Mouse (Mus musculus): ENCODE data around the gene Cdh23.

Cdh23 gene

DNA sequence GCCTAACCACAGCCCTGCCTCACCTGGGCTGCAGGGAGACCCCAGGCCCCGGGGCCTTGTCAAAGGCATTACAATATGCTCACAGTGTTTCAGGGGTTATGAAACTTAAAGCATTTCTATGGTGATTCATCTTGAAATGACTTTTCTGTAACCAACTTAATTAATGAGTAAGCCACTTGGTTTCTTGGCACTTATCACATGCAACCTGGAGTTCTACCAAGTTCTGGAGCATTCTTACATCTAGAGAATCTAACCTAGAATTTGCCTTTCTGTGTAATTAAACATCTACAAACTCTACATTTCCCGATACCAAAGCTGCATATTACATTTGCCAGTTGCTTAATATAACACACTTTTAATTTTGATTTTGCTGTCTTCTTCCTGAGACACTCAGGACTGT is 279.2 kb downstream of the Cdh23 start:
- in situ Hi-C loops (cut with MboI, MseI): loop anchor here in 1 of 2 experiments (10.0 kb wide), 1 partner anchor 112 kb away; no protein-coding TSS in a partner anchor

DNA sequence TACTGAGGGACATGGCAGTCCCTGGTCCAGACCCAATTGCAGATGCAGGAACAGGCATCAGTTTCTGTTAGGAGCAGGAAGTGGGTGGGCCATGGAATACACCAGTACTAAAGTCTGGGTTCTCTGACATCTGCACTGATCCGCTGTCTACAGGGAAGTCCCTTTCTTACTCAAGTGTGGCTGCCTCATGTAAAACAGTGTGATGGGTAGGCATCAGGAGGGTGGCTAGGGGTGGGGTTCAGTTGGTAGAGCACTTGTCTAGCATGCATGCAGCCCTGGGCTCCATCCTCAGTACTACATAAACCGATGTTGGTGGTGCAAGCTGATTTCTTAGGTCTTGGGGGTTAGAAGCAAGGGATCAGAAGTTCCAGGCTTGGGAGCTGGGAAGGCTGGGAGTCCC is 282.5 kb downstream of the Cdh23 start:
- in situ Hi-C loops (cut with MboI, MseI): loop anchor here (5.0 to 10.0 kb wide), 3 partner anchors 106 to 324 kb away; no protein-coding TSS in a partner anchor

DNA sequence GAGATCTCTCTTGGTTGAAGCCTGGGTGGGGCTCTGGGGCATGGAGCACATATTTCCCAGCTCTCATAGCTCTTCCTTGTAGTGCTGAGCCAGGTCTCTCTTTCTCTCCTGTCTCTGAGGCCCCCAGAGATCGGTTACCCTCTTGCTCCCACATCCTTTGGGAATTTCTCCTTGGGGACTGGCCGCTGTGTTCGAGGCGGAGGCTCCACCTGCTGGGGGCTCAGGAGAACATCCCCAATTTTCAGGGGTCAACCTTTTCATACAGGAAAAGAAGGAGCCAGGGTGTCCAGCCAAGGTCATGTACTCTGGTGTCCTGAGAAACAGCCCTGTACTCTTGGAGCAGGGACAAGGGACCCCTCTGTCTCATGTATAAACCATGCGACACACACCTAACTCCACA is 284.5 kb downstream of the Cdh23 start:
- in situ Hi-C loops (cut with MboI, MseI): loop anchor here (5.0 to 10.0 kb wide), 3 partner anchors 104 to 326 kb away; no protein-coding TSS in a partner anchor

DNA sequence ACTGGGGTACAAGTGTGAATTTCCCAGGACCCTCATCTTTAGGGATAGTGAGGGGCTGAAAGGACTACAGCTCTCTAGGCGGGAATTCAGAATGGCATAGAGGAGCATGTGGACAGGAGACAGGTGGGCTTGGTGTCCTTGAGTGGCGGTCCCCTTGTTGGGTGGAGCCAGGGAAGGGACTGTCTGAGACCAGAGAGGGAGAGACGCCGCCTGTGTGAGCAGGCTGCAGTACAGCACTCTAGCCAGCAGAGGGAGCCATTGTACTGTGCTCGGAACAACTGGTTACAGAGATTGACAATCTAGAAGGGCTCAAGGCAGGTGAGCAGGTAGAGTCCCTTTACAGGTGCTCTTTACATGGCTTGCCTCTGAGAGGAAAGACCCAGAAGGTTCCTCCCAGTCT is 288.5 kb downstream of the Cdh23 start:
- in situ Hi-C loops (cut with MboI, MseI): no loop called here

DNA sequence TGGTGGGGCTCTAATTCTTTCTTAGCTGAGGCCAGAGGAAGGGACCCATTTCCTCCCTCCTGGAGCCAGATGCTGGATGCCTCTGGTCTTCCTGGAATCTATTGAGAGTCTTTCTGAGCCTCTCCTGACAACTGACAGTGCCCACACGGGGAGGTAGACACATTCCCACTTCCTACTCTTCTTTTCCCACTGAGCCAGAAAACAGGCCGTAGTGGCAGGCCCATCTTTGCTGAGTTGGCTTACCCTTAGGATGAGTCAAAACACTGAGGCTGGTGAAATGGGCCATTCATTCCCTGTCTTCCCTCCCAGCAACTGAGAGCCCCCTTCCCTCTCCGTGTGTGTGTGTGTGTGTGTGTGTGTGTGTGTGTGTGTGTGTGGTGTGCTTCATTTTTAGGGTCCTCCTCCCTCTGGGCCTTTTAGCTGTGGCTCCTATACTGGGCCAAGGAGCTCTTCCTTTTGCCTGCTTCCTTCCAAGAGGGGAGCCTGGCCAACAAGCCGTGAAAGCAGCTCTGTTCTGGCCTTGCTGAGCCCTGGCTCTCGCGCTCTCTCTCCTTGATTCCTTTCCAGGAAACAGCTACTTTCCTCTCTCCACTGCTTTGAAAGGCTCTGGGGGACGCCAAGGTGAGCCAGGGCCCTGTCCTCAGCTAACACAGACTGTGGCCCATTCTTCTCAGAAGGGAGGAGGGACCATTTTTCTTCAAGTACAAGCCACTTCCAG is 290.7 kb downstream of the Cdh23 start:
- in situ Hi-C loops (cut with MboI, MseI): no loop called here

DNA sequence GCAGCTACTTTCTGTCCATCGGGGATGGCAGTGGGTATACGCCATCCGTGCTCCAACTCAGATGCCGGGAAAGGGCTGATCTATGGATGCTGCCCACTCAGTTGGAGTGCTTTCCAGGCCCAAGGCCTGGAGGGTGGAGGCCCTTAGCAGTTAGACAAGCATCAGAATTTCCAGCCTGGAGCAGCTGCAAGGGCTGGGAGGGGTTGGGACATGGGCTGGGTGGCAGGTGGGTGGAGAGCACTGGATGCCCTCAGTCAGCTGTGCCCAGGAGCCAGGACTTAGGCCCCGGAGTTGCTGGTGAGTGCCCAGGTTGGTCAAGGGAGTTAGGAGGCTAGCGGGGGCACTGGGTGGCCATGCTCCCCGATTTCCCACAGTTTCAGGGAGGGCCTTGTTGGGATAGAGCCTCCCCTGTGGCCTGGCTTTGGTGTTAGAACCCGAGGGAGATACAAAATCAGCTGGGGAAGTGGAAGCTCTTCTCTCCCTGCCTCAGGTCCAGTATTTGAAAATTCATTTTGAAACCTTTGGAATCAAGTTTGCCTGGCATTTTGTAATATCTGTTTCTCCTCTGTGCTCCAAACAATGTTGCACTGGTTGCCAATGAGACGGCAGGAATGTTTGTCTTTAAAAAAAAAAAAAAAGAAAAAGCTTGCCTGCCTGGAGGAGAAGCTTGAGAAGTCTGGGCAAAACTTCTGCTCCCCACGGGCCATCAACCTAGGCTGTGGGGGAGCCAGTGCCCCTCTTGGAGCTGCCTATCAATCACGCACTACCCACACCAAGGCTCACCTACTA is 295.6 kb downstream of the Cdh23 start:
- in situ Hi-C loops (cut with MboI, MseI): no loop called here

DNA sequence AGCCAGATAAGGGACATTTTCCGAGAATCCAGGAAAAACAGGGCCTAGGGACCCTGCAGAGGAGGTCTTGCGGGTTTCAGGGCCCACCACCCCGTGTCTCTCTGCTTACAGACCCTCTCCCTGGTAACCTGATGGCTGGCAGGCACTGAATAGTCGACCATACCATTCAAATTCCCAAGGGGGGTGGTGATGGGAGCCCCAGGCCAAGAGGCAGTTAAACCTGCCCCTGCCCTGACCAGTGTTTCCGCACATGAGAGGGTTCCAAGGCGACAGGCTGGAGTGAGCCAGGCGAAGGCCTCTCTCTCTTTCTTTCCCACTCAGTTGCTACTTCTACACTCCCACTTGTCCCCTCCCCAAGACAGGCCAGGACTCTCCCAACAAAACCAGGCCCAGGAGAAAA is 296.8 kb downstream of the Cdh23 start, which contains the start of gene Gm17455:
Gm17455 (plus strand) TSS at position 278 of the 400 bp plus-strand sequence.
- in situ Hi-C loops (cut with MboI, MseI): loop anchor here in 1 of 2 experiments (25.0 kb wide), 1 partner anchor 487 kb away; no protein-coding TSS in a partner anchor

DNA sequence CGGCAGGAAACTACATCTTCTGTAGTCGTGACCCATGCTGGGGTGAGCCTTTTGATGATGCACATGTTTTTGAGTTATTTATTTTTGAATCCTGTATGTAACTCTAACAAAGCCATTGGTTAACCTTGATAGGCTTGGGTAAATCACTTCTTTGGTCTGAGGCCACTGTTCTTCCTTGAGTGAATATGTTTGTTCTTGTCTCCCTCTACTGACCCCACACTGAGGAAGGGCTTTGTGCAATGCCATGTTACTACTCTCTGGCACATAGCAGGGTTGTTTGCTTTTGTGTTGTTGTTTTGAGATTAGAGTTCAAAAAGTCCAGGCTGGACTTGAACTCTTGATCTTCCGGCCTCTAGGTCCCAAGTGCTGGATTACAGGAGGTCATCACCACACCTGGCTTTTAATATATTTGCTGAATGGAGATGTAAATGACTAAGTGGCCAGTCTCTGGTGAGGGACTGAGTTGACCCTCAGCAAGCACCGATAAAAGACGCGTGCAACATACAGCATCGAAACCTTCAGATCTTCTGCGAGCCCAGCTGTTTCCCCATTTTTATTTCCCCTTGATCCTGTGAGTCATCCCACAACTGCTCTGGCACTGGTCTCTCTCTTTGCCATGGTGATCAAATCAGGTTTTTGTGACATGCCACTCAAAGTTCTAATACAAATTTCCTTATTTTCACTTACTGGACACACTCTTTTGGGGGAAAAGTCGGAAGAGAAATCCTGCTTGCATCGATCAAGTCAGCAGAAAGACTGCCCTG is 298.1 kb downstream of the Cdh23 start:
- in situ Hi-C loops (cut with MboI, MseI): loop anchor here in 1 of 2 experiments (25.0 kb wide), 1 partner anchor 486 kb away; no protein-coding TSS in a partner anchor

DNA sequence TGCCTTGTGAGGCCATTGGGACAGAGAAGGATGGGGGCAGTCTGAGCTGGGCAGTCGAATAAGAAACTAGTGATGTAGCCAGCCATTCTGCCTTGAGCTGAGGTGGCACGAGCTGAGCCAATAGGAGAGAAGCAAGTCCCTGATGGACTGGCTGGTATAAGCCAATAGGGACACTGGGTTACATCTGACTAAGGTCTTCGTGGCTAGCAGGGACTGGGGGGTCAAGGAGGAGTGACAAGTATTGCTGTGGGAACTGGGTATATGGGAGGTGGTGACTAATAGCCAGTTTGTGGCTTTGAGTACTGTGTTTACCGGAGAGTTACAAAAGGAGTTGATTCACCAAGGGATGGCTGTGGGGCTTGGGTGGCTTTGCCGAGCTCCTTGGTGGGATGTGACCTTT is 300.7 kb downstream of the Cdh23 start:
- in situ Hi-C loops (cut with MboI, MseI): loop anchor here in 1 of 2 experiments (25.0 kb wide), 1 partner anchor 483 kb away; no protein-coding TSS in a partner anchor

DNA sequence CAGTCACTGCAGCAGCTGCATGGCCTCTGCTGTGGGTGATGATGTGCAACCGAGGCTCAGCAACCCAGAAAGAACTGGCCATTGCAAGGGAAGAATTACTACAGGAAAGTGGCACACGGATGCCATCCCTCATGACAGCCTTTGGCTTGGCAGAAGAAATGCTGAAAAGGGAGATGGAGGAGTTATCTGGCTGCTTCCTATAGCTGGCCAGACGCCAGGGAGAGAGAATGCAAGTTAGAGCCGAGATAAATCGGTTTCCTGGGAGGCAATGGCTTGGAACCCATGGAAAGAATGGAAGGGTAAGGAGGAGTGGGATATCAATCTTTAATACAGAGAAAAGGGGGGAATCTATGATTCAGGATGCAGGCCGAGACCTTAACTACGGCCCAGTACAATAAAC is 301.4 kb downstream of the Cdh23 start:
- in situ Hi-C loops (cut with MboI, MseI): loop anchor here in 1 of 2 experiments (25.0 kb wide), 1 partner anchor 483 kb away; no protein-coding TSS in a partner anchor

DNA sequence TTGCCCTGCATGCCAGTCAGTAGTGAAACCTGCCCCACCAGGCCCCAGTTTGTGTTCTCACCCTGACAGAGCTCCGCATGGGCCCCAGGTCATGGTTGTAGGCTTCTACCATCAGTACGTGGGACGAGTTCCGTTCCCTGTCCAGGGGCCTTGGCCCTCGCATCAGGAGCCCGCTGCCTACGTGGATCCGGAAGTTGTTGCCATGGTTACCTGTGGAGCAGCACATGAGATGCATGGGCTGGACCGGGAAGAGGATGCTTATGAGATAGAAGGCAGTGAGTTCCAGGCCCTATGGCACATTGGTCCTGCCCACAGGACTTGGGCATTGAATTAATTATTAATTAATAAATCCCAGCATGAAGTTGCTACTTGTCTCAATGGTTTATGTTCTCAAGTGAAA is 304.6 kb downstream of the Cdh23 start:
- in situ Hi-C loops (cut with MboI, MseI): loop anchor here in 1 of 2 experiments (25.0 kb wide), 1 partner anchor 479 kb away; no protein-coding TSS in a partner anchor

DNA sequence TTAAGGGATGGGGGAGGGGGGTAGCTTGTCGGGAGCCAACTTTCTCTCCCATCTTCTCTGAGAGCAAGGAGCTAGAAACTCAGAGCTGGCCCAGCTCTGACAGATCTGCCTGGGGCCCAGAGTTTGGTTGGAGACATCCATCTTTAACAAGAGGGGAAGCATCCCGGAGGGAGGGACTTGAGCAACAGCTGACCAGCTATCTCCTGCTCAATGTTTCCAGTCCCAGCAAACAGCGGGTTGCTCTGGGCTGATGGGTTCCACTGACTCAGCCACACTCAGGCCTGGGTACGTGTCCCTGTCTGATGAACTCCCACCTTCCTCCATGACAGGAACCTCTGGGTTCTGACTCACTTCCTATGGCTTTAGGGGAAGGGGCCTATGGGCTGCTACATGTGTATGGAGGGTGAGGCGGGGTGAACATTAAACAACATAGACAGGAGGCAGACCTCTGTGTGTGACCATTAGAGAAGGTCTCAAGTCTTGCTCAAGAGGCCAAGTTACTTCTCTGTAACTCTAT is 305.3 kb downstream of the Cdh23 start:
- in situ Hi-C loops (cut with MboI, MseI): loop anchor here in 1 of 2 experiments (25.0 kb wide), 1 partner anchor 479 kb away; no protein-coding TSS in a partner anchor

DNA sequence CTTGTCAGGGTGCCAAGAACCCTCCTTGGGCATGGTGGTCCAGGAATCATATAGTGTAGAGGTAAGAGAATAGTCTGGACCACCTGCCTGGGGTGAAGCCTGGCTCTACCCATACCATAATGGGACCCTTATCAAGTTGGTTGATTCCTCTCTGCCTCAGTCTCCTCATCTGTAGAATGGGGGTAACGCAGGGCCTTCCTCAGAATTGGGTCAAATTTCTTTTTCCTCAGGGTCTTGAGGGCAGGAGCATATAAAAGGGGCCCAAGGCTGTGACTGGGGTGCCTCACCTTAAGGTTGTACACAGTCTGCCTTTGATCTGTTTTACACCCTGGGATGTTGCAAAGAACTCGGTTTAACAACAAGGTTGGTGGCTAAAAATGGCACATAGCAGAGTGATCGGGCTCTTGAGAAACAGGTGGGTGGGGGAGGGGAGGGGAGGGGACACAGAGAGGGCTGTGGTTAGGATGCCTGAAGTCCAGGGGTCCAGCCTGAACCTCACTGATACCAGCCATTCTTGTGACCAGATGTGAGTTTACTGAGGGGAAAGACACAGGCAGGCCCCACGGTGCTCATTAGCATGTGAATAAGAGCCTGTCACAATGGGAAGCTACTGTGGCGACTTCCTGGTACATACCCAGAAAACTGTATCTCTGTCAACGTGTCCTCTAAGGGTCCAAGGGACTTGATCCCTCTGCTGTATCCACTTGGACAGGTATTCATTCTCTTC is 305.9 kb downstream of the Cdh23 start:
- in situ Hi-C loops (cut with MboI, MseI): loop anchor here in 1 of 2 experiments (25.0 kb wide), 1 partner anchor 478 kb away; no protein-coding TSS in a partner anchor

DNA sequence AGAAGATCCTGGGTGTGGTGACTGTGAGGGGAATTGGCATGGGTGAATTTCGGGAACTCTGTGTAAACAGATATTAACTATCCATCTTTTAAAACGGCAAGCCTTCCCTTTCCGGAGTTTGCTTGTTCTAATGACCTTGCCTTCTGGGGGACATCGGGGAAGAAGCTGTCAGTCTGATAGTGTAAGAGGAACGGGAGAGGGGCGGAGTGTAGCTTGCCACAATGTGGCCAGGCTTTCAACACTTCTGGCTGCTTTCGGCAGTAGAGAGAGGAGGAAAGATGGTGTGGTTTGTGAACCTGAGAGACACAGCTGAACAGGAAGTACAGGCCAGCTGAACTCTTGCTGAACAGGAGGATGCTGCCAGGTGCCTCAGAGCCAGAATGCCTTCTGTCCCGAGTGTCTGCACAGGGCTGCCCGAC is 306.8 kb downstream of the Cdh23 start:
- in situ Hi-C loops (cut with MboI, MseI): loop anchor here (10.0 to 25.0 kb wide), 2 partner anchors 477 to 1055 kb away; no protein-coding TSS in a partner anchor

DNA sequence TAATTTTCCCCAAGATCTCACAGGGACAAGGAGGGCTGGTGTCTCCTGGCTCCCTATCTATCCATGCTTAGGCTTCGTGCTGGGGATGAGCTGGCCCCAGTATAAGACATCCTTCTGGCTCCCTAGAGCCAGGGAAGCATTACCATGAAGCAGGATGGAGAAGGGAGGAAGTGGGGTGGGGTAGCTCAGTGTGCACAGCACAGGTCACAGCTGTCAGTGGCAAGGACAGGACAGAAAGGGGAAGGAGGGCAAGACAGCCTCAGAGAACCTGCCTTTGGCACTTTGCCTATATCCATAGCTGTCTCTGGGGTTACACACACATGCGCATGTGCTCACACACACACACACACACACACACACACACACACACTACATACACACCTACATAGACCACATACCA is 308.0 kb downstream of the Cdh23 start:
- in situ Hi-C loops (cut with MboI, MseI): loop anchor here (10.0 to 25.0 kb wide), 2 partner anchors 476 to 1054 kb away; no protein-coding TSS in a partner anchor

DNA sequence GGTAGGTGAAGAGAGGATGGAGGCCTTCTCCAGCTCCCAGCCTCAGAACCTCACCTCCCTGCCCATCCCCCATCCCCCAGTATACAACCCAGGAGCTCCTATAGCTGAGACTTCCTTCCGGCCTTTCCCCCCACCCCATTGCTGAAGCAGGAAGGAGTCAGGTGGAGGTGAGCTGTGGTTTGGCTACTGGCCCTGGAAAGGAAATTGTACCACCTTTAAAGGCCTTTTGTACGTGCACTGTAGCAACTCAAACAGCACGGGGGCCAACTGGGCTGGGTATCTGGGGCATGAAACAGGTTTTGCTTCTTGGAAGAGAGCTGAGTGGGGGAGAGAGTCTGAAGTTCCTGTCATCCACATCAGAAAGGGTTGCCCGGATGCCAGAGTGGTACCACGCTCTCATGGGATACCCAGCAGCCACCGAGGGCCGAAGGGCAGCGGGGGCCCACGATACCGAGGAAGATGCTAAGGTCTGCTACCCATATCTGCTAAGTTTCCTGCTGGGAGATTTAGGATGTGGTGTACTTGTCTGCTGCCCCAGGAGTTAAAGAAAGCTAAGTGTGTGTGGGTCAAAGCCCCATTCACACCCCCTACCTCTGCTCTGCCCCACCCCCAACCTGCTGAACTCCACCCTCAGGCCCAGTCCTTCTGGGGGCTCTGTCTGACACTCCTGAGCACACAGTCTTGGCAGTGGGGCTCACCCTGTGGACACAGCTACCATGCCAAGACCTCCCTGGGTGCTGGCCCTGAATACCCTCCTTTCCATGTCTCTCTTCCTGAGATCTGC is 315.0 kb downstream of the Cdh23 start:
- in situ Hi-C loops (cut with MboI, MseI): loop anchor here (5.0 to 25.0 kb wide), 3 partner anchors 34 to 1047 kb away; partner anchors contain the start of gene Vsir (in 1 of the 2)

DNA sequence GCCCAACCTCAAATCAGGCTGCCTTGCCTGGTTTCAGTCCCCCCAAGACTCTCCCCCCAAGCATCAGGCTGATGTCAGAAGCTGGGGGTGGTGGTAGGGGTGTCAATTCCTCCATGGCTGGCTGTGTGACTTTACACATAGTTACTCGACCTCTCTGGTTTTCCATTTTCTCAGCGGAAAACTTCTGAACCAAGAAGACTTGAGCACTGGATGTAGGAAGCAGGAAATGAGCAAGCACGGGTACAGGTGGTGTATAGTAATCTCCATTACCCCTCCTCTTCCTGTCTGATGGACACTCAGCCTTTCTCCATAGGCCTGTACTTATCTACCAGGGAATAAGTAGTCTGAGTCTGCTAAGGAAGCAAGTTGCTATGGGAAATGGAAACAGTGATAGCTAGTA is 316.1 kb downstream of the Cdh23 start:
- in situ Hi-C loops (cut with MboI, MseI): loop anchor here (5.0 to 25.0 kb wide), 3 partner anchors 33 to 1045 kb away; partner anchors contain the start of gene Vsir (in 1 of the 2)

DNA sequence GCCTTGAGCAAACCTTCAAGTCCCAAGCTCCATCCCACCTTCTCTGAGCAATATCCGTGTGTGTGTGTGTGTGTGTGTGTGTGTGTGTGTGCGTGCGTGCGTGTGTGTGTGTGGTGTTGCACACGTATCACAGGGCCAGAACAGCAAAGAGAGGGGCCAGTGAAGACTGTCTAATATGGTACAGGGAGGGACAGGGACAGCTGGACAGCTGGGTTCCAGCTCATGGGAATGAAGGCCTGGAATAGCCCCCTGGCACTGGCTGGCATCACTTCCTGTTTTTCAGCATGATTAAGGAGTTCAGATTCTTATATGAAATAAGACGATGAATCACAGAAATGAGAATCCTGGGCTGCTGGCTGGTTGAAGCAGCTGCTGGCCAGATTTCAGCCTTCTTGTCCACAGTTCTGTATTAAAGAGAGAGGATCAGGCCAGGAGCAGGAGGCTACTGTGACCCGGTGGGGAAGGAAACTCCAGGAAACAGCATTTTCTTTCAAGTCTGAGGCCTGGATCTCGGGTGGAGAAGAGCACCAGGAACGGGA is 316.8 kb downstream of the Cdh23 start:
- in situ Hi-C loops (cut with MboI, MseI): loop anchor here in 1 of 2 experiments (25.0 kb wide), 1 partner anchor 467 kb away; no protein-coding TSS in a partner anchor

DNA sequence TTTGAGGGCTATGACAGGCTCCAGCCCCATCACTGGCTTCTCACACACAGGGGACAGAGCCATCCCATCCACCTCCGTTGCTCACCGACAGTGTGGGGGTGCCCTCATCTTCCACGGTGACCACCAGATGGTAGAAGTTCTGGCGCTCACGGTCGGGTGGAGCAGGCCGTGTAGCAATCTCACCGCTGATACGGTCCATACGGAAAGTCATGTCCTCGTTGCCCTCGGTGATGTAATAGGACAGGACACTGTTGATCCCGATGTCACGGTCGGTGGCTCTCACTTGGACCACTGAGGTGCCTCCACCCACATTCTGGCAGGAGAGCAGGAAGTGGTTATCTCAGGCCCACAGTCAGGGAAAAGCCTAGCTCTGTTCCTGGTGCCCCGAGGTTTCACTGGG is 319.6 kb downstream of the Cdh23 start:
- in situ Hi-C loops (cut with MboI, MseI): loop anchor here in 1 of 2 experiments (25.0 kb wide), 1 partner anchor 464 kb away; no protein-coding TSS in a partner anchor

Data from T-helper 17 cell (primary cell).